Mouse (Mus musculus) kidney, embryonic 14.5 days (tissue): ENCODE data around the gene Tspan14. TPM values are rescaled to one million over a fixed set of nuclear protein-coding genes. Genes with fewer than 3 reads are reported as not detected.

ENCODE experiments used
- ATAC-seq: fragments of 200-750 bp; cut with Nextera tagmentation; 2 replicates; pipeline ENCODE4 v1.8.0; 2017; ENCODE audit warnings: moderate number of reproducible peaks, mild to moderate bottlenecking, moderate TSS enrichment, moderate library complexity; ENCODE audit not compliant: low FRiP score, low TSS enrichment
- H3K27ac ChIP-seq: fragments of 300-500 bp; sonication (generic); 2 replicates; pipeline ENCODE4 v1.5.1; 2014; ENCODE audit warnings: low read depth, mild to moderate bottlenecking, low read length, moderate library complexity, mixed read lengths
- H3K27me3 ChIP-seq: fragments of 300-500 bp; sonication (generic); 2 replicates; pipeline ENCODE4 v1.6.1; 2014; ENCODE audit warnings: mild to moderate bottlenecking, low read length; ENCODE audit not compliant: control insufficient read depth, insufficient read depth
- H3K36me3 ChIP-seq: fragments of 300-500 bp; sonication (generic); 2 replicates; pipeline ENCODE4 v1.6.1; 2014; ENCODE audit warnings: low read length, mixed read lengths; ENCODE audit not compliant: control insufficient read depth, insufficient read depth
- H3K4me1 ChIP-seq: fragments of 300-500 bp; sonication (generic); 2 replicates; pipeline ENCODE4 v1.6.1; 2014; ENCODE audit warnings: low read length, mixed read lengths; ENCODE audit not compliant: control insufficient read depth, insufficient read depth
- H3K4me2 ChIP-seq: fragments of 300-500 bp; sonication (generic); replicated peaks from 2 replicates; pipeline ENCODE4 v1.6.1; 2014; ENCODE audit warnings: low read depth, mild to moderate bottlenecking, low read length
- H3K4me3 ChIP-seq: fragments of 300-500 bp; sonication (generic); 2 replicates; pipeline ENCODE4 v1.5.1; 2014; ENCODE audit warnings: mild to moderate bottlenecking, low read length
- H3K9ac ChIP-seq: fragments of 300-500 bp; sonication (generic); 2 replicates; pipeline ENCODE4 v1.6.1; 2014; ENCODE audit warnings: low read depth, mild to moderate bottlenecking, low read length, moderate library complexity
- H3K9me3 ChIP-seq: fragments of 300-500 bp; sonication (generic); 2 replicates; pipeline ENCODE4 v1.6.1; 2016; ENCODE audit warnings: low read length; ENCODE audit not compliant: control insufficient read depth
- WGBS: fragments of 180-500 bp; shearing (Covaris S2); extraction: QIAGEN DNeasy Blood & Tissue Kit; methylation state at CpG from one replicate; pipeline ENCODE4 v1.1.7; 2014; 5-methylcytosine and 5-hydroxymethylcytosine counted together
- polyA plus RNA-seq: library from polyadenylated mRNA; unstranded; fragments of >200 nt; fragmentation: Nextera tagmentation; extraction: Ambion mirVana; gene quantifications from 2 replicates; pipeline ENCODE4 v1.2.1, GENCODE M21; 2014

The Tspan14 gene
- polyA plus RNA-seq, 1 experiment from 2014 or later = 118 TPM

DNA sequence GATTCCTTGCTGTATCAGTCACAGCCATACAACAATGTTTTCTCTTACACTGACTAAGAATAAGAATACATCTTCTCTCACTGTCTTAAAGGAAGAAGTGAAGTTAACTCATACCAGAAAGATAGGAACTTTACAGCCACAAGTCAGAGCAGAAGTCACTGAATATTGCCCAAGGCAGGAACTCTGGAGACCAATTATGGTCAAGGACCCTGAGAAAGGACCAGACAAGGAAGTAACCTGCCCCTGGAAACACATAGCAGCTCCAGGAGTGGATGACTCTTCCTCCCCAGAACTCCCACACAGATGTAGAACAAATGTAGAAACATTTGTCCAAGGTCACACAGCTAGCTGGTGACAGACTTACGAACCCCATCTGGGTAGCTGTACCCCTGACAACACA lies 45.4 kb downstream of the Tspan14 start:
- Histone ChIP-seq H3K9me3 (no peaks in the 10 kb centered on the region), H3K9ac (no peak overlapping the region), H3K4me1 (peaks cover 8% of the 10 kb centered on the region; the same call in 1 of the 2 replicates), H3K36me3 (peaks cover 6% of the 10 kb centered on the region; the same call in 1 of the 2 replicates), H3K4me3 (no peak overlapping the region), H3K27me3 (no peaks in the 10 kb centered on the region), H3K27ac (no peak overlapping the region), H3K4me2 (no peak overlapping the region)
- ATAC-seq = no peak
- WGBS = 91% methylated on average over 1 of the region's 1 CpGs

DNA sequence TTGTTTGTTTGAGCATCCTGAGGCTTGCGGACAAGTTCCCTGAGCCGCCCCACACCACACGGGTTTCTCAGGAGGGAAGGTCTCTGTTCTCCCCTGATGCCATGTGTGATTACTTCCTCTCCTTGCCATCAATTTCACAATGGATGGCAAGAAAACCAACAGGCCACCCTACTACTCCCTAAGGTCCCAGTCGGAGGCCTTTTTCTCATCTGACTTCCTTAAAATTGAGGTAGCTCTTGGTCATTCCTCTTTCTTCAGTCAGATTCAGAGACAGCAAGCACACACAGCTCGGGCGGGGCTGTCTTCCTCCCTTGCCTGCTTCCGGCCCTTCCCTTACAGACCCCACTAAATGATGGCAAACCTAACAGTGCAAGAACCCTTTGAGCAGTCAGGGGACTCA lies 47.1 kb downstream of the Tspan14 start:
- H3K9me3 ChIP-seq = no peaks in the 10 kb centered on the region
- no peak overlapping the region for H3K4me2 ChIP-seq
- H3K36me3 ChIP-seq = peaks cover 17% of the 10 kb centered on the region
- ATAC-seq = no peak
- WGBS = 86% methylated on average over 7 of the region's 7 CpGs
- peaks cover 11% of the 10 kb centered on the region; the same call in 1 of the 2 replicates for H3K4me1 ChIP-seq
- no peak overlapping the region for H3K4me3 ChIP-seq
- no peaks in the 10 kb centered on the region for H3K27me3 ChIP-seq
- no peak overlapping the region for H3K9ac ChIP-seq
- no peak overlapping the region for H3K27ac ChIP-seq

DNA sequence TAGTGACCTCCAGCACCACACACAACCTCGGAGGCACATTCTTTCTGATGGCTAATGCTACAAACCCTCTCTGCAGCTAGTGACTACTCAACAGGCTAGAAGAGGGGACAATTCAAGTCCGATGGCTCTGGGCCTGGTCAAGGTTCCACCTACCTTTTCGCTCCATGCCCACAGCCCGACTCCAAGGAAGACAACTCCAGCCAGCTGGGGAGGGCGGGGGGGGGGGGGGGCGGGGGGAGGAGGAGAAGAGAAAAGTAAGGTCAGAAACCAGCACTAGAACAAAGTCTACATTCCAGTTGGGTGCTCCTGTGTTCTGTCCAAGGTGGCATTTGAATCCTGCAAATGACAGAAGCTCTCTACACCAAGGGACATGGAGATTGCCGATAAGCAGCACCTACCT lies 48.1 kb downstream of the Tspan14 start:
- no peak for ATAC-seq
- Histone ChIP-seq H3K4me2 (no peak overlapping the region), H3K36me3 (peaks cover 26% of the 10 kb centered on the region), H3K27ac (no peak overlapping the region), H3K9ac (no peak overlapping the region), H3K9me3 (no peaks in the 10 kb centered on the region), H3K27me3 (no peaks in the 10 kb centered on the region), H3K4me3 (no peak overlapping the region), H3K4me1 (peaks cover 14% of the 10 kb centered on the region; the same call in 1 of the 2 replicates)
- 86% methylated on average over 5 of the region's 7 CpGs for WGBS

DNA sequence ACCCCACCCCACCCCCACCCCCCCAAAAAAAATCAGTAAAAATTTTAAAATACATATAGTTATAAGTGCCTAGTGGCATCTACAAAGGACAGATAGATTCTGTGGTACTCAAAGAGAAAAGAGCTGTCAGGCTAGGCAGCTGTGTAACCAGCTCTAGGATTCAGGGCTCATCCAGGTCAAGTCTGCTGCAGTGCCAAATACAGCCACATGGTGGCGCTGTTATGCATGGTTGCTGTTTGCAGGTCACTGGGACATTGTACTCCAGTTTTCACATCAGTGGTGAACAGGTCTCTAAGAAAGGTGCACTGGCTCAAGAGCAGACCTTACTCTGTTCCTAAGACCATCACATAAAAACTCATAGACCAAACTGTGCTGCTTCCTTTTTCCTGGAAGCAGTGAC lies 49.0 kb downstream of the Tspan14 start:
- peaks cover 28% of the 10 kb centered on the region for H3K36me3 ChIP-seq

DNA sequence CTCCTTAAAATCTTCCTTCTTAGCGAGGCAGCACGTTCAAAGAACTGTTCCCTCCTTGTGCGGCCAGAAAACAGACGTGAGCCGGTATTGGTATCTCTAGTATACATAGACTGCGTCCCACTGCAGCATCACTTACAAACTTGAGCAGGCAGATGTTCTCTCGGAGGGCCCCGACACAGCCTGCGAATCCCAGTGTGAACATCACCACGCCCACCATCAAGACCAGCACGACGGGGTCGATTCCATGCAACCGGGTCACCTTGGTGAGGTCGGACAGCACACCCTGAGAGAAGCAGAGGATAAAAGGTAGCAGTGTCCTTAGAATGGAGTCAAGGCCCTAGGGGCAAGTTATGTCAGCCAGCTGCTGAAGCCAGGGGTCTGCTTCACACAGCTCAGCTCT lies 49.9 kb downstream of the Tspan14 start:
- no peak overlapping the region for H3K27ac ChIP-seq
- H3K4me2 ChIP-seq = no peak overlapping the region
- peaks cover 30% of the 10 kb centered on the region for H3K36me3 ChIP-seq
- no peak overlapping the region for H3K9ac ChIP-seq
- no peaks in the 10 kb centered on the region for H3K27me3 ChIP-seq
- H3K9me3 ChIP-seq = no peaks in the 10 kb centered on the region
- no peak for ATAC-seq
- WGBS = 90% methylated on average over 15 of the region's 15 CpGs
- no peak overlapping the region for H3K4me3 ChIP-seq
- peaks cover 15% of the 10 kb centered on the region; the same call in 1 of the 2 replicates for H3K4me1 ChIP-seq

More for the DNA sequence above, 49.0 kb downstream of the Tspan14 start:
- no peak overlapping the region for H3K4me3 ChIP-seq
- peak; percentile 20 for ATAC-seq
- WGBS = 5% methylated on average over 1 of the region's 1 CpGs
- H3K4me2 ChIP-seq = no peak overlapping the region
- H3K27ac ChIP-seq = no peak overlapping the region
- peaks cover 15% of the 10 kb centered on the region; the same call in 1 of the 2 replicates for H3K4me1 ChIP-seq
- no peaks in the 10 kb centered on the region for H3K9me3 ChIP-seq
- H3K27me3 ChIP-seq = no peaks in the 10 kb centered on the region
- no peak overlapping the region for H3K9ac ChIP-seq

DNA sequence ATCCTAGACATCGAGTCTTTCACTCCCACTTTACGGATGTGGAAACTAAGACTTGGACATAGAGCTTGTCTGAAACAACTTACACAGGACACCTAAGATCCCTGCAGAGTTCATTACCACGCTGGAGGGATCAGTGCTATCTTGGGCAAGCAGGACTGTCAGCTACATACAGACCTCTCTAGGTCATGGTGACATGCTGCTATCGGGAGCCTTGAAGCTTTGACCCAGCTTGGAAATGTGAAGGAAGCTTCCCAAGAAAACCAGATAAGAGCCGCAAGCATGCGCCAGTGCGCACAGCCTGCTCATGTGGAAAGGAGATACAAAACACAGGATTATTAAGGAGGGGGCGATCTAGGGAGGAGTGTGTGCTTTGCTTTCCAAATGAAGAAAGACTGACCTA lies 50.8 kb downstream of the Tspan14 start:
- H3K4me3 ChIP-seq = no peak overlapping the region
- peaks cover 15% of the 10 kb centered on the region; the same call in 1 of the 2 replicates for H3K4me1 ChIP-seq
- WGBS = 84% methylated on average over 8 of the region's 8 CpGs
- no peak overlapping the region for H3K9ac ChIP-seq
- no peak for ATAC-seq
- H3K9me3 ChIP-seq = no peaks in the 10 kb centered on the region
- H3K36me3 ChIP-seq = peaks cover 38% of the 10 kb centered on the region
- H3K4me2 ChIP-seq = no peak overlapping the region
- H3K27me3 ChIP-seq = no peaks in the 10 kb centered on the region
- no peak overlapping the region for H3K27ac ChIP-seq

DNA sequence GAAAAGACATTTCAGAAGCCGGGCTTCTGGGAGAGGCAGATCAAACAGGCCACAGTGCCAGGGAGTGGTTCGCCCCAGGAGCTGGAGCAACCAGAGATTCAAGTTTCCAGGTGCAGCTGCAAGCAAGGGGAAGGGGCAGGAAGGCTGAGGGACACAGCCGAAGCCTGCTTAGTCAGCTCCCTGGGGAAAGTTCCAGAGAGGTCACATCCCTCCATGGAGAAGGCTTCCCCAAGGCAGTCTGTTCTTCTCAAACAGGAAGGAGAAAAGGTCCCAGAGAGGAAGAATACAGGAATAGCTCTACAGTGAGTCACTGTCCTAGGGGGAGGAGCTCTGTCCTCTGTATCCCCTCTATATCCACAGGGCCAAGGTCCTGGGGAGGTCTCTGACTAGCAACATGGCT lies 51.9 kb downstream of the Tspan14 start:
- 34% methylated on average over 3 of the region's 3 CpGs for WGBS
- H3K9me3 ChIP-seq = no peaks in the 10 kb centered on the region
- H3K27me3 ChIP-seq = no peaks in the 10 kb centered on the region
- H3K27ac ChIP-seq = peak overlapping the region; percentile 55
- peaks cover 50% of the 10 kb centered on the region for H3K36me3 ChIP-seq
- no peak overlapping the region for H3K4me2 ChIP-seq
- H3K4me1 ChIP-seq = peaks cover 15% of the 10 kb centered on the region; the same call in 1 of the 2 replicates
- no peak overlapping the region for H3K4me3 ChIP-seq
- no peak; the same call in 1 of the 2 replicates for ATAC-seq
- peak overlapping the region; percentile 12; the same call in 1 of the 2 replicates for H3K9ac ChIP-seq

DNA sequence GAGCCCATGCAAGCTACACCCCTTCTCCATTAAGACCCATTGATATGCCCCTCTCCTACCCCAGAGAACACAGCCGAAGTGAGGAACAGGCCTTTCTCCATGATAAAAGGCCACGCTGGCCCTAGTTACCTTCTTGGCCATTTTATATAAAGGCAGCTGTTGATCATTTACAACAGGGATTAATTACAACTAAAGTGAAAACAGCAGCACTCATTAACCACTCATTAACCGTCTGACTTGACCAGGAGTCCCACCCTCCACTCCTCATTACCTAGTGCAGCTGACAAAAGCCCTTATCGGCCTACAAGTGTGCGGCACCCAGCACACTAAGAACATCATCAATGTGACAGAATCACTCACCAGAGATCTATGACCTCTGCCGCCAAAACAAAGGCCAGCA lies 52.9 kb downstream of the Tspan14 start:
- Histone ChIP-seq H3K36me3 (peaks cover 60% of the 10 kb centered on the region), H3K27ac (no peak overlapping the region)
- ATAC-seq = 0 out of 2 replicates have a peak, but pooled peaks have one; percentile 34

DNA sequence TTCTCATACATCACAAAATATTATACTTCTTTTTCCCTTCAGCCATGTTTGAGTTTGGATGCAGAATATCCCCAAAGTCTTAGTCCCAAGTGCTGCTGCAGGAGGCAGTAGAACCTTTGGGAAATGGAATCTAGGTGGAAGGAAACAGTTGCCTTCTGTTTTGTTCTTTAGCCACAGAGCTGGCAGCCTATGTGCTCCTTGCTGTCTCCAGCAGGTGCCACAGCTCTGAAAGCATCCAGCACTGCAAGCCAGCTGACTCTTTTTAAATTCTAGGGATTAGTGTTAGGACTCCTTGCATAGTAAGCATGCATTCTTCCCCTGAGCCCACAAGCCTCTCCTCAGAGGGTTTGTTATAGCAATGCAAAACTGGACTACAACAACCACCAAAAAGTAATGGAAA lies 55.1 kb downstream of the Tspan14 start:
- Histone ChIP-seq H3K4me2 (no peak overlapping the region), H3K36me3 (peaks cover 82% of the 10 kb centered on the region), H3K9me3 (no peaks in the 10 kb centered on the region), H3K4me1 (peaks cover 15% of the 10 kb centered on the region; the same call in 1 of the 2 replicates), H3K27ac (no peak overlapping the region), H3K27me3 (no peaks in the 10 kb centered on the region), H3K4me3 (no peak overlapping the region), H3K9ac (no peak overlapping the region)
- ATAC-seq = no peak

More for the DNA sequence above, 52.9 kb downstream of the Tspan14 start:
- WGBS = 48% methylated on average over 6 of the region's 6 CpGs
- Histone ChIP-seq H3K4me3 (no peak overlapping the region), H3K27me3 (no peaks in the 10 kb centered on the region), H3K9me3 (no peaks in the 10 kb centered on the region), H3K9ac (no peak overlapping the region), H3K4me1 (peaks cover 15% of the 10 kb centered on the region; the same call in 1 of the 2 replicates), H3K4me2 (no peak overlapping the region)
